Mouse (Mus musculus): ENCODE data around the gene Tpm3-rs7. TPM values are rescaled to one million over a fixed set of nuclear protein-coding genes. Genes with fewer than 3 reads are reported as not detected.

The Tpm3-rs7 gene
- polyA plus RNA-seq (2014; fragmentation: Illumina TruSeq; extraction: RNeasy Lipid Tissue Mini Kit (QIAGEN cat#74804); ENCODE audit: low read depth, low replicate concordance) = 1.3 TPM

DNA sequence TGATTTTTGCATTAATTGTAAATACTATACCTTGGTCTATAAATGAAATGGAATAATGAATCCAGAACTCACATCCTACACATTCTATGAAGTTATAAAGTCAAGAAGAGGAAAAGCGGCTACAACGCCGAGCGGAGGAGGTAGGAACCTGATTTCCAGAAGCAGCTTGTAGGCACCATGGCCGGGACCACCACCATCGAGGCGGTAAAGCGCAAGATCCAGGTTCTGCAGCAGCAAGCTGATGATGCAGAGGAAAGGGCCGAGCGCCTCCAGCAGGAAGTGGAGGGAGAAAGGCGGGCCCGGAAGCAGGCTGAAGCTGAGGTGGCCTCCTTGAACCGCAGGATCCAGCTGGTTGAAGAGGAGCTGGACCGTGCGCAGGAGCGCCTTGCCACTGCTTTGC is at the start of gene Tpm3-rs7:
Gene Tpm3-rs7 (plus strand): TSS at position 110 of the 400 bp plus-strand sequence.

Data from adipose tissue, adult 10 weeks (tissue).